8 mouse cellular contexts compared by ENCODE assay signal in genomic region chr15:99583463-99584344, GRCm38 (mm10). TPM values are rescaled to one million over a fixed set of nuclear protein-coding genes. Genes with fewer than 3 reads are reported as not detected.
DNase-seq lines count a peak whose midpoint lies in the region; ATAC-seq and TF ChIP-seq lines count a peak whose summit lies in the region.

No protein-coding gene starts in this region.

- H3K4me2 ChIP-seq in embryonic facial prominence, embryonic 12.5 days (replicated peaks): peak overlapping the region; percentile 51
- peak overlapping the region; percentile 37 for H3K4me2 ChIP-seq in limb, embryonic 11.5 days (ENCODE audit: low read depth, severe bottlenecking)
- peak overlapping the region; percentile 56 for H3K4me2 ChIP-seq in midbrain, embryonic 12.5 days (replicated peaks)

- no peak for TF ChIP-seq POLR2A in liver, adult 2 months (IDR thresholded peaks at IDR 0.05; ENCODE audit: extremely low read depth, insufficient read depth, low read length)

- no peak overlapping the region; the same call in 1 of the 2 replicates for H3K4me3 ChIP-seq in liver, adult 2 months (ENCODE audit: insufficient read depth, low read depth, low read length)
- H3K4me3 ChIP-seq in embryonic facial prominence, embryonic 12.5 days: peak overlapping the region; percentile 31
- peak overlapping the region; percentile 22 for H3K4me3 ChIP-seq in limb, embryonic 11.5 days (ENCODE audit: low read depth, low read length)
- peak overlapping the region; percentile 37 for H3K4me3 ChIP-seq in midbrain, embryonic 12.5 days

- no peak overlapping the region for H3K27ac ChIP-seq in liver, adult 2 months (replicated peaks; ENCODE audit: insufficient read depth, low read depth, low read length)
- no peak overlapping the region for H3K27ac ChIP-seq in embryonic facial prominence, embryonic 12.5 days
- H3K27ac ChIP-seq in limb, embryonic 11.5 days (replicated peaks; ENCODE audit: low read depth, low read length): no peak overlapping the region
- no peak overlapping the region for H3K27ac ChIP-seq in midbrain, embryonic 12.5 days (replicated peaks)

- peaks cover 10% of the 10 kb centered on the region for H3K27me3 ChIP-seq in liver, adult 2 months (ENCODE audit: control insufficient read depth, insufficient read depth, low read length)
- peaks cover 95% of the 10 kb centered on the region for H3K27me3 ChIP-seq in embryonic facial prominence, embryonic 12.5 days
- H3K27me3 ChIP-seq in limb, embryonic 11.5 days (ENCODE audit: control insufficient read depth, insufficient read depth, low read length): peaks cover 73% of the 10 kb centered on the region
- peaks cover 91% of the 10 kb centered on the region for H3K27me3 ChIP-seq in midbrain, embryonic 12.5 days

- peak; percentile 14 for DNase-seq in liver, adult 2 months (ENCODE audit: extremely low read depth, low read depth, low spot score)
- DNase-seq in liver: no peak
- peak; percentile 45 to 53 for DNase-seq in heart, postnatal 14 days
- DNase-seq in limb, embryonic 11.5 days (ENCODE audit: low spot score): peak; percentile 67
- DNase-seq in frontal cortex, postnatal 14 days (ENCODE audit: low spot score in 2 of 2): no peak

- WGBS in liver, adult 2 months: 6% methylated on average over 54 of the region's 54 CpGs
- 3% methylated on average over 54 of the region's 54 CpGs for WGBS in embryonic facial prominence, embryonic 12.5 days
- WGBS in limb, embryonic 11.5 days: 1% methylated on average over 43 of the region's 54 CpGs
- WGBS in midbrain, embryonic 12.5 days: 3% methylated on average over 51 of the region's 54 CpGs

- intact Hi-C loops in heart, postnatal 14 days (cut with DNase I): no loop called here

- no peaks in the 10 kb centered on the region for H3K79me2 ChIP-seq in liver, adult 2 months (ENCODE audit: control insufficient read depth, insufficient read depth, low read length)

- H3K9me3 ChIP-seq in embryonic facial prominence, embryonic 12.5 days: no peaks in the 10 kb centered on the region
- no peaks in the 10 kb centered on the region for H3K9me3 ChIP-seq in limb, embryonic 11.5 days (ENCODE audit: control insufficient read depth, low read length)
- H3K9me3 ChIP-seq in midbrain, embryonic 12.5 days: no peaks in the 10 kb centered on the region

- no peak overlapping the region for H3K9ac ChIP-seq in liver, adult 2 months (ENCODE audit: low read depth, low read length)
- H3K9ac ChIP-seq in embryonic facial prominence, embryonic 12.5 days: peak overlapping the region; percentile 11; the same call in 1 of the 2 replicates
- no peak overlapping the region for H3K9ac ChIP-seq in limb, embryonic 11.5 days (ENCODE audit: low read length)
- H3K9ac ChIP-seq in midbrain, embryonic 12.5 days (replicated peaks): peak overlapping the region; percentile 47

- TF ChIP-seq CTCF in liver, adult 2 months (IDR thresholded peaks at IDR 0.05; ENCODE audit: low read depth, low read length): no peak

- no peaks in the 10 kb centered on the region for H3K36me3 ChIP-seq in liver, adult 2 months (ENCODE audit: control insufficient read depth, insufficient read depth, low read length)
- H3K36me3 ChIP-seq in embryonic facial prominence, embryonic 12.5 days: no peaks in the 10 kb centered on the region
- H3K36me3 ChIP-seq in limb, embryonic 11.5 days (ENCODE audit: control insufficient read depth, insufficient read depth, low read length): no peaks in the 10 kb centered on the region
- no peaks in the 10 kb centered on the region for H3K36me3 ChIP-seq in midbrain, embryonic 12.5 days

- H3K4me1 ChIP-seq in liver, adult 2 months (ENCODE audit: control insufficient read depth, insufficient read depth, low read length): no peaks in the 10 kb centered on the region
- peaks cover 16% of the 10 kb centered on the region for H3K4me1 ChIP-seq in embryonic facial prominence, embryonic 12.5 days
- peaks cover 10% of the 10 kb centered on the region for H3K4me1 ChIP-seq in limb, embryonic 11.5 days (ENCODE audit: control insufficient read depth, insufficient read depth, low read length)
- H3K4me1 ChIP-seq in midbrain, embryonic 12.5 days: peaks cover 21% of the 10 kb centered on the region

- ATAC-seq in embryonic facial prominence, embryonic 12.5 days (ENCODE audit: insufficient number of reproducible peaks, insufficient read depth, low FRiP score, low TSS enrichment): no peak
- ATAC-seq in limb, embryonic 11.5 days (ENCODE audit: insufficient number of reproducible peaks, low FRiP score, low TSS enrichment, low read depth): no peak
- peak; percentile 60; the same call in 1 of the 2 replicates for ATAC-seq in midbrain, embryonic 12.5 days (ENCODE audit: low FRiP score, low read depth)
- ATAC-seq in inflammation-experienced regulatory T-cells, adult 6 months: no peak

RNA-seq across cellular contexts. Expression of gene Aqp2, which starts 4.8 kb away (rescaled TPM):
- total RNA-seq in liver, adult 2 months (2014; rRNA removed): not detected in 2 replicates
- not detected in 2 replicates for polyA plus RNA-seq in liver, adult 2 months (2012; rRNA removed)
- not detected in 2 replicates for polyA plus RNA-seq in embryonic facial prominence, embryonic 12.5 days (2016; fragmentation: Nextera tagmentation; extraction: Ambion mirVana)
- total RNA-seq in heart, postnatal 14 days (2021): not detected
- not detected in 2 replicates for polyA plus RNA-seq in limb, embryonic 11.5 days (2014; fragmentation: Nextera tagmentation; extraction: Ambion mirVana)
- not detected in 2 replicates for polyA plus RNA-seq in midbrain, embryonic 12.5 days (2016; fragmentation: Nextera tagmentation; extraction: Ambion mirVana)
- not detected for polyA plus RNA-seq in inflammation-experienced regulatory T-cells, adult 6 months (2017; shearing (Covaris generic))

RNA-seq across cellular contexts. Expression of gene Aqp5, which starts 6.9 kb away (rescaled TPM):
- 0.46 TPM in 1 of 2 replicates, not detected in the other for total RNA-seq in liver, adult 2 months (2014; rRNA removed)
- not detected in 2 replicates for polyA plus RNA-seq in liver, adult 2 months (2012; rRNA removed)
- polyA plus RNA-seq in embryonic facial prominence, embryonic 12.5 days (2016; fragmentation: Nextera tagmentation; extraction: Ambion mirVana): 0.33 TPM in 1 of 2 replicates, not detected in the other
- total RNA-seq in heart, postnatal 14 days (2021): 1 to 10 TPM in 1 of 2 experiments, under 1 TPM in 1; 0.63 to 1.2 TPM
- not detected in 2 replicates for polyA plus RNA-seq in limb, embryonic 11.5 days (2014; fragmentation: Nextera tagmentation; extraction: Ambion mirVana)
- 0.50 and 1.0 TPM in 2 replicates for polyA plus RNA-seq in midbrain, embryonic 12.5 days (2016; fragmentation: Nextera tagmentation; extraction: Ambion mirVana)
- not detected for polyA plus RNA-seq in inflammation-experienced regulatory T-cells, adult 6 months (2017; shearing (Covaris generic))

RNA-seq across cellular contexts. Expression of gene Aqp6, which starts 17.5 kb away (rescaled TPM):
- not detected in 2 replicates for total RNA-seq in liver, adult 2 months (2014; rRNA removed)
- not detected in 2 replicates for polyA plus RNA-seq in liver, adult 2 months (2012; rRNA removed)
- 0.08 TPM in 1 of 2 replicates, not detected in the other for polyA plus RNA-seq in embryonic facial prominence, embryonic 12.5 days (2016; fragmentation: Nextera tagmentation; extraction: Ambion mirVana)
- not detected for total RNA-seq in heart, postnatal 14 days (2021)
- polyA plus RNA-seq in limb, embryonic 11.5 days (2014; fragmentation: Nextera tagmentation; extraction: Ambion mirVana): not detected in 2 replicates
- polyA plus RNA-seq in midbrain, embryonic 12.5 days (2016; fragmentation: Nextera tagmentation; extraction: Ambion mirVana): 0.20 TPM in 1 of 2 replicates, not detected in the other
- not detected for polyA plus RNA-seq in inflammation-experienced regulatory T-cells, adult 6 months (2017; shearing (Covaris generic))

RNA-seq across cellular contexts. Expression of gene Faim2, which starts 55.7 kb away (rescaled TPM):
- total RNA-seq in liver, adult 2 months (2014; rRNA removed): under 0.01 and 0.07 TPM in 2 replicates
- polyA plus RNA-seq in liver, adult 2 months (2012; rRNA removed): not detected in 2 replicates
- 0.36 and 1.0 TPM in 2 replicates for polyA plus RNA-seq in embryonic facial prominence, embryonic 12.5 days (2016; fragmentation: Nextera tagmentation; extraction: Ambion mirVana)
- under 1 TPM; 0.12 to 0.74 TPM for total RNA-seq in heart, postnatal 14 days (2021)
- 0.47 TPM in 1 of 2 replicates, not detected in the other for polyA plus RNA-seq in limb, embryonic 11.5 days (2014; fragmentation: Nextera tagmentation; extraction: Ambion mirVana)
- polyA plus RNA-seq in midbrain, embryonic 12.5 days (2016; fragmentation: Nextera tagmentation; extraction: Ambion mirVana): 2.0 and 3.1 TPM in 2 replicates
- polyA plus RNA-seq in inflammation-experienced regulatory T-cells, adult 6 months (2017; shearing (Covaris generic)): under 1 TPM in 2 of 3 experiments, not detected in 1; 0.03 to 0.15 TPM

Comparison
In these comparisons a context has a peak if more than half of its experiments do, and no peak if none do; other contexts are left out.
1. DNase-seq: peak in liver, adult 2 months (single experiment), heart, postnatal 14 days (2 of 2) and limb, embryonic 11.5 days (single experiment); none in liver (single experiment) and frontal cortex, postnatal 14 days (0 of 2).
2. H3K9ac ChIP-seq: peak in embryonic facial prominence, embryonic 12.5 days (single experiment) and midbrain, embryonic 12.5 days (single experiment); none in liver, adult 2 months (single experiment) and limb, embryonic 11.5 days (single experiment).
3. Peak in every context shown above with its lines, with median percentiles within 50 percentile points of each other: H3K4me2 ChIP-seq.